Mouse (Mus musculus) cerebellum, adult 2 months (tissue): ENCODE measurements around the gene Vcp.

Experiments used
- CTCF ChIP-seq: fragments of 200-500 bp; IDR thresholded peaks from 2 replicates; pipeline ENCODE4 v1.5.1; 2011; ENCODE audit warnings: low read depth, mild to moderate bottlenecking, control low read depth, low read length, moderate library complexity, borderline replicate concordance; ENCODE audit not compliant: insufficient read depth
- POLR2A ChIP-seq: fragments of 200-500 bp; IDR thresholded peaks from 2 replicates; pipeline ENCODE4 v1.6.1; 2011; ENCODE audit warnings: low read length, control low read depth, borderline replicate concordance; ENCODE audit not compliant: insufficient read depth

DNA sequence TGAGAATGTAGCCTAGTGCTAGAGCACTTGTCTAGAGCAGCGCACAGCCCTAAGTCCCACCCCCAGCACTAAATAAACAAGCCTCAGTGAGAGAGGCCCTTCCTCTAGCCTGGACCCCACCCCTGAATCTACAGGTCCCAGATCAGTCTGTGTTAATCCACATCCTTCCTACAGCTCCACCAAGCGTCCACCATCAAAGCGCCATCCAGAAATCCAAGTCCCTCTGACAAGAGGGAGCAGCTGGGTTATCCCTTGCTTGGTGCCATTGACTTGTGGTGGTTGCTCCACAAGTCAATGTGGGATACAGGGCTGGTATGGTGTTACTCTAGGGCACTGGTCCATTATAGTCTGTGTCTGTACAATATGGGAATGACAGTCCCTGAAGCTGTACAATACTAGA, 45.1 kb downstream of the Vcp start:
- TF ChIP-seq CTCF, result no peak
- TF ChIP-seq POLR2A, result no peak
